Mouse (Mus musculus) ES-E14 (cell line): ENCODE data around the gene Akt1.
A peak's percentile ranks its signal among the peaks of the same experiment; 100 is the strongest.

Experiments
- HCFC1 ChIP-seq: IDR thresholded peaks from 2 replicates; pipeline ENCODE4 v1.6.1; 2012; ENCODE audit warnings: low read length, inconsistent platforms, borderline replicate concordance; ENCODE audit not compliant: insufficient read depth
- ZC3H11A ChIP-seq: IDR thresholded peaks from 2 replicates; pipeline ENCODE4 v1.6.1; 2012; ENCODE audit warnings: low read depth, mild to moderate bottlenecking, inconsistent platforms, low read length, borderline replicate concordance

DNA sequence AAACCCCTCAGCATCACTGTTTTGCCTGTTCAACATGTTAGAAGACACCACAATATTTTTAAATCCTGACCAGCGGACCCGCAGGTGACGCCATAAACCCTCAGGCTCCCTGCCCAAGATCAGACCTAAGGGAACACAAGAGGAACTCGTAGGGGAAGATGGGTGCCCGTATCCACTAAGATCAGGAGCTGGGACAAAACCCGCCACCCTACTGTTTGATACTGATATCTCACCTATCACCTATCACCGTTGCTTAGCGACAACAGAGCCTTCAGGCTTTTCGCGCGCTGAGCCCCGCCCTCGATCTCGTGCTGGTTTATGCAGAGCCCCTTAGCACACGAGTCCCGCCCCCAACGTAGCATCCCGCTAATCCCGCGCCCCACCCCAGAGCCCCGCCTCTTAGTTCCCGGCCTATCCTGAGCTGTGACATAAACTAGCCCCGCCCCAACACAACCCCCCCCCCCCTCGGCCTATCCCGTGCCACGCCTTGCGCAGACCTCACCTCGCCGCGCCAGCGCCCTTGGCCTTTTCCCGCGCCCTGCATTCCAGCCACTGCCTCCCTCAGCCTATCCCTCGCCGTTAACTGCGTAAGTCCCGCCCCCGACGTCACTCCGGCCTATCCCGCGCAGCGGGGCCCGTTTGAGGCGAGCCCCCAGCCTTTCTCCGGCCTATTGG is 30.4 kb downstream of the Akt1 start, which contains the start of gene Siva1:
- 0 out of 2 replicates have a peak, but pooled peaks have one; percentile 22 for TF ChIP-seq HCFC1
- TF ChIP-seq ZC3H11A, result no peak
